Mouse (Mus musculus) megakaryocyte, embryonic 14.5 days (primary cell): ENCODE measurements around the gene Smim24. TPM values are rescaled to one million over a fixed set of nuclear protein-coding genes. Genes with fewer than 3 reads are reported as not detected.

Experiments used
- H3K27me3 ChIP-seq: replicated peaks from 2 replicates; pipeline ENCODE3; 2012; ENCODE audit warnings: inconsistent platforms
- H3K36me3 ChIP-seq: replicated peaks from 2 replicates; pipeline ENCODE3; 2012; ENCODE audit warnings: low read length, inconsistent platforms, mixed read lengths
- H3K4me1 ChIP-seq: 2 replicates; pipeline ENCODE4 v1.6.1; 2012; ENCODE audit warnings: inconsistent platforms
- H3K4me3 ChIP-seq: replicated peaks from 2 replicates; pipeline ENCODE3; 2012; ENCODE audit warnings: moderate library complexity, mild to moderate bottlenecking, inconsistent platforms
- H3K9me3 ChIP-seq: 2 replicates; pipeline ENCODE4 v1.6.1; 2012; ENCODE audit warnings: inconsistent platforms
- FLI1 ChIP-seq: IDR thresholded peaks from 2 replicates; pipeline ENCODE4 v1.6.1; 2012; ENCODE audit warnings: low read length, inconsistent platforms, mixed read lengths
- GATA1 ChIP-seq: IDR thresholded peaks from 3 replicates; pipeline ENCODE4 v1.6.1; 2012; ENCODE audit warnings: mixed read lengths, low read length, inconsistent platforms, borderline replicate concordance
- polyA plus RNA-seq: library from polyadenylated mRNA; stranded (reverse); fragments of >175 nt; gene quantifications from 2 replicates; pipeline ENCODE4 v1.2.3, GENCODE M21; 2012; ENCODE audit warnings: low replicate concordance; ENCODE audit not compliant: insufficient read depth

Smim24 gene
- polyA plus RNA-seq, 1 experiment, result 4.4 TPM

- Histone ChIP-seq H3K27me3 (peaks cover 15% of the 10 kb centered on the region), H3K36me3 (no peaks in the 10 kb centered on the region), H3K9me3 (no peaks in the 10 kb centered on the region), H3K4me3 (peak overlapping the region; percentile 38), H3K4me1 (peaks cover 85% of the 10 kb centered on the region)
- TF ChIP-seq GATA1 (no peak), FLI1 (no peak)
Measured at GRCm38 (mm10) chr10:81427804-81428506, 35.1 kb downstream of the Smim24 start.

DNA sequence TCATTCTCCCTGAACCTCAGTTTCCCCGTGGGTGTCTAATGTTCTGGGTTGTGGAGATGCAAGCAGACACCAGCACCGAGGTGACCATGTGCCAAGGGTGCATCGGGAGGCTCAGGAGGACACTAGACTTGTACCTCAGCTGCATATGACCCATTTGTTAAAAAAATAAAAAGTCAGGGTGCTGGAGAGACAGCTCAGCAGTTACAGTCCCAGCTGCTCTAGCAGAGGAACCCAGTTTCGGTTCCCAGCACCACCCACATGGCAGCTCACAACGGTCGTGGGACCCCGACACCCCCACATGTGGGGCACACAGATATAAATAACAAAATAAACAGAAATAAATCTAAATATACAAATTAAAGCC is 35.6 kb downstream of the Smim24 start:
- TF ChIP-seq FLI1 (no peak), GATA1 (no peak)
- Histone ChIP-seq H3K36me3 (no peaks in the 10 kb centered on the region), H3K4me3 (peak overlapping the region; percentile 38), H3K27me3 (peaks cover 14% of the 10 kb centered on the region), H3K9me3 (no peaks in the 10 kb centered on the region), H3K4me1 (peaks cover 90% of the 10 kb centered on the region)

GRCm38 (mm10) chr10:81429092-81429491 is 36.2 kb downstream of the Smim24 start:
- peak overlapping the region; percentile 94 for H3K4me3 ChIP-seq
- peaks cover 90% of the 10 kb centered on the region for H3K4me1 ChIP-seq
- H3K36me3 ChIP-seq, result no peaks in the 10 kb centered on the region
- TF ChIP-seq FLI1, result no peak
- no peak for TF ChIP-seq GATA1
- no peaks in the 10 kb centered on the region for H3K9me3 ChIP-seq
- H3K27me3 ChIP-seq, result peaks cover 10% of the 10 kb centered on the region

DNA sequence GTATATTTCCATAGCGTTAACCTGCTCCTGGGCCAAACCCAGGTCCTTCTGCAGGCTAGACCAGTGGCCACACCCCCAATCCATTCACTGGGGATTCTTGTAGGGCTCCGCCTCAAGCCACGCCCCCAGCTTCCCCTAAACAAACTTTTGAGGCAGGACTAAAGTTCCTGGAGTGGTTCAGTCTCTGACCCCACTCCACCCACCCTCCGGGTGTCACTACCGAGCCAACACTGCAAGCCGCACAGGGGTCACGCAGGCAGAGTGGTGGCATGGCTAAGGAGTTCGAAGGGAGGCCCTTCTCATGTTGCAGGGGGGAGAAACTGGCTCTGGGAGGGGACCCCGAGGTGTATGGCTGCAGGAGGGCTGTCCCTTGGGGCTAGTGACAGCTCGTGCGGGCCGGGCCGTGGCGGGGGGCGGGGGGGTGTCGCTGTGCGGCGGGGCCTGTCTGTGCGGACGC is 36.8 kb downstream of the Smim24 start:
- TF ChIP-seq GATA1 (no peak), FLI1 (no peak)
- H3K4me3 ChIP-seq, result peak overlapping the region; percentile 94
- peaks cover 90% of the 10 kb centered on the region for H3K4me1 ChIP-seq
- no peaks in the 10 kb centered on the region for H3K36me3 ChIP-seq
- H3K27me3 ChIP-seq, result peaks cover 10% of the 10 kb centered on the region
- H3K9me3 ChIP-seq, result no peaks in the 10 kb centered on the region

DNA sequence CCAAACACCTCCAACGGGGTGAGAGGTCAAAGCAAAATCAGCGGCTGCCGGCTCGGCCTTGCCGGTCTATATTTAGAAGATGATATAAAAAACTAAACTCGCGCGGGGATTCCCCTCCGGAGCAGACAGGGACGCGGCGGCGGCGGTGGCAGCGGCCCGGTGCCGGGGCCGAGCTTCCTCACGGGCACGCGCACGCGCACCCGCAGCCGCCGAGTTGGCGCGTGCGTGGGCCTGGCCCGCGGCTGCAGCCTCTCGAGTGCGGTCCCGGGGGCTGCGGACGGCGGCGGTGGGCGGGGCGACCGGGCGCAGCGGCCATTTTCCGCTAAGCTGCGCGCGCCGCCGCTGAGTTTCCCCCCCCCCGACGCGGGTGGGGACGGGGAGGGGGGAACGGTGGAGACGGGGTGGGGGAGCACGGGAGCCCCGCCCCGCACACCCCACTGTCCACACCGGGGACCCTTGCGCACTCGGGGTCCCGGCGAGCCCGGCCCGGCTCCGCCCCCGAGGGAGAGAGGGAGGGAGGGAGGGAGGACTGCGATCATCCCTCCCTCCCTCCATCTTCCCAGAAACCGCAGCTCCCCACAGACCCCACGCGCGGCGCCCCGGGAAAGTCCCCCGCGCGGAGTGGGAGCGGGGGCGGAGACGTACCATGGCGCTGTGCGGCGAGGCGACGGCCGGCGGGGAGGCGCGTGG is 37.4 kb downstream of the Smim24 start:
- Histone ChIP-seq H3K4me3 (peak overlapping the region; percentile 94), H3K9me3 (no peaks in the 10 kb centered on the region), H3K4me1 (peaks cover 90% of the 10 kb centered on the region), H3K27me3 (peaks cover 7% of the 10 kb centered on the region), H3K36me3 (no peaks in the 10 kb centered on the region)
- TF ChIP-seq FLI1 (no peak), GATA1 (no peak)

DNA sequence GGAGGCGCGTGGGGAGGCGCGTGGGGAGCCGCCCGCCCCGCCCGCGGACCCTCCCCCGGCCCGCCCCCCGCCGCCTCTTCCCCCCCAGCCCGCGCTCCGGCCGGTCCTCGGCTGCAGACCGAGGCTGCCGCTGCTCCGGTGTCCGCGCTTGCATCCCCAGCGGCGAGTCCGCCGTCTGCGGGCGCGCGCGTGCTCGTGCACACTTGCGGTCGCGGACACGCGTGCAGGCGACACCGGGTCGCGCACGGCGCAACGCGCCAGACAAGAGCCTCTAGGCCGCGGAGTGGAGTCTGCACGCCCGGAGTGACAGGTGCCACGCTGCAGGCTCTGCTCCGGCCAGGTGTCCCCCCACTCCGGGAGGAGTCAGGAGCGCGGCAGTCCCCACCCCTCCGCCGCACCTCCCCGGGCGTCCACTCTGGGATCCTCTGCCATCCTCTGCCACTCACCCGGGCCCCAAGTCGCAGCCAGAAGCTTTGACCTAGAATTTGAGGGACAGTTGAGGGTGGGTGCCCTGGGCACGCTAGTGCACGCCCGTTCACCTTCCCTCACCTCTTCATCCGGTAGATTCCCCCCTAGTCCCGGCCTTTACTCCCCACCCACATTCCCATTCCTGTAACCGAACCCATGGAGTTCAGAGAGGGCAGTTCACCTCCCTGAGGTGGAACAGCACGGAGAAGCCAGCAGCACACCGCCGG is 38.1 kb downstream of the Smim24 start:
- H3K36me3 ChIP-seq, result no peaks in the 10 kb centered on the region
- peak overlapping the region; percentile 94 for H3K4me3 ChIP-seq
- H3K4me1 ChIP-seq, result peaks cover 85% of the 10 kb centered on the region
- H3K9me3 ChIP-seq, result no peaks in the 10 kb centered on the region
- H3K27me3 ChIP-seq, result peaks cover 3% of the 10 kb centered on the region
- no peak for TF ChIP-seq FLI1
- TF ChIP-seq GATA1, result no peak

GRCm38 (mm10) chr10:81431526-81432168 is 38.8 kb downstream of the Smim24 start:
- Histone ChIP-seq H3K4me1 (peaks cover 79% of the 10 kb centered on the region), H3K36me3 (no peaks in the 10 kb centered on the region), H3K4me3 (peak overlapping the region; percentile 94), H3K27me3 (peaks cover 3% of the 10 kb centered on the region), H3K9me3 (no peaks in the 10 kb centered on the region)
- TF ChIP-seq GATA1 (no peak), FLI1 (no peak)

GRCm38 (mm10) chr10:81432169-81432867 is 39.5 kb downstream of the Smim24 start:
- Histone ChIP-seq H3K4me1 (peaks cover 72% of the 10 kb centered on the region), H3K36me3 (no peaks in the 10 kb centered on the region), H3K27me3 (peaks cover 2% of the 10 kb centered on the region), H3K4me3 (peak overlapping the region; percentile 88), H3K9me3 (no peaks in the 10 kb centered on the region)
- no peak for TF ChIP-seq GATA1
- no peak for TF ChIP-seq FLI1

DNA sequence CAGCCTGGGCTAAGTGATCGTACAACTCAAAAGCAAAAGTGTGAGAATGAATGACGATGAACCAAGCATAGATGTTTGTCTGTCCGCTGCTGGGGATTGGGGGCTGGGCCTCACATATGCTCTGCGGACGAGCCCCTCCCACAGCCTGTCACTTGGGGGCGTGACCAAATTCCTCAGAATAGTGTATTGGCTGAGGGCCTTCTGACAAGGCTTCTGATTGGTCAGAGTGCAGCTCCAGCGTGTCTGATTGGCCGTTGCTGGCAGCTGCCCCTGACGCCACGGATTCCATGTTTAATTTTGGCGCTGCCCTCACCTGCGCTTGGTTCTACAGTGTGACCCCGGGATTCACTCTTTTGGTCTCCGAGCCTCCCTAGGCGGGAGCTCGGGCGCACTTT is 40.0 kb downstream of the Smim24 start:
- TF ChIP-seq GATA1, result no peak
- no peak for TF ChIP-seq FLI1
- no peaks in the 10 kb centered on the region for H3K27me3 ChIP-seq
- H3K36me3 ChIP-seq, result no peaks in the 10 kb centered on the region
- H3K9me3 ChIP-seq, result no peaks in the 10 kb centered on the region
- peaks cover 68% of the 10 kb centered on the region for H3K4me1 ChIP-seq
- peak overlapping the region; percentile 88 for H3K4me3 ChIP-seq
